Mouse (Mus musculus) frontal cortex, postnatal 36 days (tissue): ENCODE measurements around the gene Dner.

Experiments
- DNase-seq, 2 experiments: peaks; one replicate each; pipeline ENCODE4 v3.0.0; 2022; ENCODE audit warnings: low spot score in 2 of 2

Gene Dner

GRCm38 (mm10) chr1:84695517-84696411 is at the start of gene Dner:
TSS of gene Dner (minus strand) at chr1:84696221.
- DNase-seq: peak; percentile 75 to 78

- no peak for DNase-seq
Measured at GRCm38 (mm10) chr1:84742156-84742555, 46.1 kb upstream of the Dner start.

- DNase-seq: no peak
Measured at GRCm38 (mm10) chr1:84740080-84740479, 44.1 kb upstream of the Dner start.

GRCm38 (mm10) chr1:84737097-84737496 is 41.1 kb upstream of the Dner start:
- DNase-seq: no peak

GRCm38 (mm10) chr1:84733799-84734198 is 37.8 kb upstream of the Dner start:
- DNase-seq: no peak

GRCm38 (mm10) chr1:84731763-84732162 is 35.7 kb upstream of the Dner start:
- DNase-seq: no peak

- no peak for DNase-seq
Measured at GRCm38 (mm10) chr1:84722841-84723240, 26.8 kb upstream of the Dner start.

GRCm38 (mm10) chr1:84722371-84722770 is 26.4 kb upstream of the Dner start:
- no peak for DNase-seq

- no peak for DNase-seq
Measured at GRCm38 (mm10) chr1:84721942-84722341, 25.9 kb upstream of the Dner start.

- peak; percentile 70 to 82 for DNase-seq
Measured at GRCm38 (mm10) chr1:84709810-84710785, 14.1 kb upstream of the Dner start.

- DNase-seq: no peak
Measured at GRCm38 (mm10) chr1:84709406-84709805, 13.4 kb upstream of the Dner start.

- DNase-seq: no peak
Measured at GRCm38 (mm10) chr1:84700254-84700653, 4.2 kb upstream of the Dner start.

- peak; percentile 82 to 89 for DNase-seq
Measured at GRCm38 (mm10) chr1:84697136-84697535, 1.1 kb upstream of the Dner start.

GRCm38 (mm10) chr1:84694688-84695474 is 1.1 kb downstream of the Dner start:
- DNase-seq: peak; percentile 41 to 51

GRCm38 (mm10) chr1:84677910-84678309 is 18.1 kb downstream of the Dner start:
- DNase-seq: no peak

- no peak for DNase-seq
Measured at GRCm38 (mm10) chr1:84668100-84668846, 27.7 kb downstream of the Dner start.

GRCm38 (mm10) chr1:84667660-84668059 is 28.4 kb downstream of the Dner start:
- DNase-seq: peak in 1 of 2 experiments; percentile 19

- DNase-seq: no peak
Measured at GRCm38 (mm10) chr1:84664377-84665118, 31.5 kb downstream of the Dner start.

GRCm38 (mm10) chr1:84646781-84647180 is 49.2 kb downstream of the Dner start:
- no peak for DNase-seq

GRCm38 (mm10) chr1:84640463-84640862 is 55.6 kb downstream of the Dner start:
- no peak for DNase-seq
